Mouse (Mus musculus) adrenal gland, adult 8-10 months (tissue): ENCODE measurements around the gene Dtd1. TPM values are rescaled to one million over a fixed set of nuclear protein-coding genes. Genes with fewer than 3 reads are reported as not detected.

ENCODE experiments used
- DNase-seq: peaks from one replicate; pipeline ENCODE4 v3.0.0; 2022
- total RNA-seq, 4 experiments: library from RNA; stranded (reverse); gene quantifications; 2 replicates each; pipeline ENCODE4 v1.2.4; 2022

Dtd1 gene
- total RNA-seq, 4 experiments from 2014 or later: 18.9 to 30.6 (median 23.7) TPM

GRCm38 (mm10) chr2:144715211-144715768, 115.6 kb downstream of the Dtd1 start:
- DNase-seq: no peak

DNA sequence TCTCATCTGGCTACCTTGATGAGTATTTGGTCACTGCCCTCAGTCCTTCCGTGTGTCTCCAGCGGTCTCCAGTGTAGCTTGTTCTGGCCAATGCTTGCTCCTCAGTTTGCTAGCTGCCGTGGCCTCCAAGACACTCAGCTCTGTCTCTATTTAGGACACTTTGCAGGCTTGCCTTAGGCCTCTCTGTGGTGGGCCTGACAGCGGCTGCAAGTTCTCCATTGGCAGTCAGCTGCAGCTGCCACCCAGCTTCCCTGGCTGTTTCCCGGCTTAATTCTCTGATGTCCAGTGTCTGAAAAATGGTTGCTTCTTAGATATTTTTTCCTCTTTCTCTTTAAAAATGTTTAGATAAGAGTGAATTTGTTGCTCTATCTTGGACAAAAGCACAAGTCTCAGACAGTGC, 116.6 kb downstream of the Dtd1 start:
- no peak for DNase-seq

DNA sequence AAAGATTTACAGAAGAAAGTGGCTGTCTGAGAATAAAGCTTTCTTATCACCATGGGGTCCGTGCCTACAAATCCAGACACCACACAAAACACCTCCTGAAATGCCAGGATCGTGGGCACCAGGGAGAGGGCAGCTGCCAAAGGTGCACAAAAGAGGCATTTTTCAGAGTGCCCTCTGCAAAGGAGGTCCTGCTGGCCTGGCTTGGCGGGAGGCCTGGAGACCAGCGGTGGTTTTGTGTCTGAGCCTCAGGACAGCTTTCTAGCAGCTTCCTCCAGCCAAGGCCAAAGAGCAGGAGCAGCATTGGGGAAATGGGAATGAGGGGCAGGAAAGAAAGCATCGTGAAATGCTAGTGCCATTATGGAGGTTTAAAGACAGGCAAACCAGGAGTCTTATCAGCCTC, 118.6 kb downstream of the Dtd1 start:
- DNase-seq: no peak

GRCm38 (mm10) chr2:144719294-144719693, 119.6 kb downstream of the Dtd1 start:
- no peak for DNase-seq

- no peak for DNase-seq
These were observed 120.0 kb downstream of the Dtd1 start for GRCm38 (mm10) chr2:144719718-144720117.

- no peak for DNase-seq
These were observed 120.8 kb downstream of the Dtd1 start for GRCm38 (mm10) chr2:144720407-144720959.

DNA sequence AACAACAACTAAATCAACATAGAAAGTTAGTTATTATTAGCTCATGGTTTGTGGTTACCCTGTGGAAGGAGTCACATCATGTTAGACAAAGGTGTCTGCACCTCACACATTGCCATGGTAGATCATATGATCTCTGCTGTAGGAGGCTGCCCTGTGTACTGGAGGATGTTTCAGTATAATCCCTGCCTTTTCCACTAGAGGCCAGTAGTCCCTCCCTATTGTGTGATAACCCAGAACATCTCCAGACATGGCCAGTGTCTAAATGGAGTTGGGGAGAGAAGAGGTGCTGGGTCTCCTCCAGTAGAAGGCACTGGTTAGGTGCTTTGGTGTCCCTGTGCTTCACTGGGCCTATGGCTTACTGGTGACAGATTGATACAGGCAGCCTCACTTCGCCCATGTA, 125.0 kb downstream of the Dtd1 start:
- no peak for DNase-seq

DNA sequence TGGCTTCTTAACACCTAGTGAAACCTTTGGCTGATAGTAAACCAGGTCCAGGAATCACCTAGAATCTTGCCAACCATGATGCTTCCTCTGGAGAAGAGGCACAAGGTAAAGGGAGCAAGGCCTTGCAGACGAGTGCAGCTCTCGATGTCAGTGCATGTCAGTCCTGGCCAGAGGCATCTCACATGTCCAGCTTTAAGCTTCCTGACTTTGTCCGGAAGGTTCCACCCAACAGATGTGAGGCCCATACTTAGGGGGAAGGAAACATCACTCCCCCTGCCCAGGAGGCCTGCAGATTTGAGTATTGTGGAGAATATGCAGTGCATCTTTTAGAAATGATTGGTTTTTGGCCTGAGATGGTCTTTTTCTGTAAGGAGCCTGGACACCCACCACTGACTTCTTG, 127.4 kb downstream of the Dtd1 start:
- DNase-seq: no peak

DNA sequence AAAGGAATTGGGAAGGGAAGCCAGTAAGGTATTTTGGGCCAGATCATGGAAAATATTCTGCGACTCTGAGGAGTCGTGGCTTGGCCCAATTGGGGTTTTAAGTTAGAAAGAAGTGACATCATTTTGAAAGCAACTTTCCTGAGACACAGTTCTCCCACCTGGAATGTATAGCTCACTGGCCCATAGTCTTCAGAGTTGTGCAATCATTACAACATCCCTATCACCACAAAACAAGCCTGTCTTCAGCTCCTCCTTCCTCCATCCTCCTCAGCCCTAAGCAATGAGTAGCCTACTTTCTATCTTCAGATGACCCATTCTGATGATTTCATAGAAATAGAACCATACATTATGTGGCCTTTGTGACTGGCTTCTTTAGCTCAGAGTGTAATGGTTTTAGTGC, 130.1 kb downstream of the Dtd1 start:
- DNase-seq: no peak

DNA sequence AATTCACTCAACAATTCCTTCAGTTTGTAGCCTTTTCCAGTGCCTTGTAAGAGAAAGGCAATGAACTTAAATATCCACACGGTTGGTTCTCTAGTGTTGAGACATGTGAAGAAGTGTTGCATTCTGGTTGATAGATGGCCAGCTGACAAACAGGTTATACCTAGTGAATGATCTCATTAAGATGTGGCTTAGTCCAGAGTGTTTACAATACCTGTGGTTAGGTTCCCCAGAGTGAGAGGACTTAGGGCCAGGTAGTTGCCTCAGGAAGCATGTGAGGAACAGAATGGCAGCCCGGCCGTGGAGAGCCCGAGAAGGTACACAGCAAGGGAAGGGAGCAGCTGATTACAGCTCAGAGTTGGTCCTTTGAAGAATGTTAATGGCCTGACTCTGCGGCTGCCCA, 138.5 kb downstream of the Dtd1 start:
- no peak for DNase-seq

GRCm38 (mm10) chr2:144738576-144738975, 138.9 kb downstream of the Dtd1 start:
- no peak for DNase-seq

DNA sequence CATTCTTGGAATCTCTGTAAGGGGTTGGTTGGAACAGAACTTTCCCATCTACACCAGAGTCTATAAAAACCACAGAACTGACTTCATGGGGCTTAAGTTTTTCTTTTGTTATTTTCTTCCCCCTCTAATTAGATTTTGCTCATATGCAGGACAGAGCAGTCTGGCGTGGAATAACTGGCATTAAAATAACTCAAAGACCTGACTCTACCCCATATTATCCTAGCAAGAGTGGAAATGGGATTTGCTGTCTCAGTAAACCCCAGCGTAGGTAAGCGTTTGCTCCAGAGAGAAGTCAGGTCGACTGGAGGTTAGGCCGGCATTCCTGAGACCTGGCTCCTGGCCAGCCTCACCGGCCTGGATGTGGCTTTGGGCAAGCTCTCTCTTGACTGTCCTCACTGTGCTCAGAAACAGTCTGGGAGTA, 140.9 kb downstream of the Dtd1 start:
- no peak for DNase-seq

- no peak for DNase-seq
These were observed 142.3 kb downstream of the Dtd1 start for GRCm38 (mm10) chr2:144741973-144742372.

DNA sequence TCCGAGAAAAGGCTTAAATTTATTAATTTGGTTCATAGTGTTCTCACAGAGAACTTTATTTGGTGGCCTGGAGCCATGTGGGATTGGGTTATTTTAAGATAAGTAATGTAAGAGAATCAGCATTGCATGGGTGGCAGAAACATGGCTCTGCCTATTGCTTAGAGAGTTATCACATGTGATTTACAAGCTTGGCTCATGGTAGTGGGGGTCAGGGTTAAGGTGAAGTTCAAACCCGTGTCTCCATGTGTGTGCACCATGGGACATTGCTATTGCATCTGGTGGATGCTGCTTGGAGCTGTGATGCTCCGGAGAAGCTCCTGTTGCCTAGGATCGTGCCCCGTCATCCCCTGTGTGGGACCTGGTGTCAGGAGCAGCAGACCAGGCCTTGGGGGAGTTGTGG, 143.6 kb downstream of the Dtd1 start:
- no peak for DNase-seq

DNA sequence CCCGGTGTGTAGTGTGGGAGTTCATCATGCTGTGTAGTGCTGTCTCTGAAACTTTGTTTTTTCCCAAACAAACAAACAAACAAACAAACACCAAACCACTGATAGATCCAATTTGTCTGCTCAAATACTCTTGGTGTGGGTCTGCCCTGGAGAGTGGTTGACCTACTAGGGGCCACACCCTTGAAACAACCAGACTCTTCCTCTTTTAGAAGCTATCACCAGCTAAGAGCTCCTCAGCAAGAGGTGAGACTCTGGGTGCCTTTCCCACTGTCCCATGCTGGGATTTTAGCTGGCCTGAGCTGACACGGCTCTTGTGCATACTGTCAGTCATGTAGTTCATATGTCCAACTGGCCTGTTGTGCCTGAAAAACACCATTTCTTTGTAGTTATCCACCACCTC, 145.6 kb downstream of the Dtd1 start:
- DNase-seq: no peak

DNA sequence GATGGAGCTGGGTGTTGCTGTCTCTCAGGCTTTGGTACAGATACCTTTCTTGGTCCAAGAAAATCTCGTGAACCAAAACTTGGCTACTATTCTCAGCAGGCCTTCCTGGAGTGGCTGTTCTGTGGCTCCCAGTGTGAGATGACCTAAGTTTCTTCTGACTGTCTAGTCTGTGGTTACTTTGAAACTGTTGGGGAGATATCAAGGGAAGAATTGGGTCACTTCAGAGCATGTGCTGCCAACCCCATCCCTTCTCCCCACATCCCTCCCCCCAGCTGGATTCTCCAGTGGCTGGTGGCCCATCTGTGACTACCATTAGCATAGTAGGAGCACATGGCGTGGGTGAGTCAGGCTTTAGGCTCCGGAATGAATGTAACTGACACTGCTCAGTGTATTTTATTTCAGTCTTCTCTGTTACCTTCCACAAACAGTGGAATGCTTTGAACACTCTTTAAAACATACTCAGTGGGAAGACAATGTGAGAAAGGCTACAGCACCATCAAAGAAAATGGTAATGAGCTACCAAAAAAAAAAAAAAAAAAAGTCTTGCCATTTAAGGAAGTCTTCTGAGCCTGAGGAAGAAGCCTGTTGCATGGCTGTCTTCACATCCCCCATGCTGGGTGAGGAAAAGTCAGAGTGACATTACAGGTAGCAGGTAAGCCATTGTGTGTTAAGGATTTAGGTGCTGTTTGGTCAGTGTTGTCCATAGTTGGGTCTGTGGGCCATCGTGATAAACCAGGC, 146.5 kb downstream of the Dtd1 start:
- DNase-seq: no peak

- no peak for DNase-seq
These were observed 153.9 kb downstream of the Dtd1 start for GRCm38 (mm10) chr2:144753604-144754003.

- no peak for DNase-seq
These were observed 155.3 kb downstream of the Dtd1 start for GRCm38 (mm10) chr2:144755016-144755415.

GRCm38 (mm10) chr2:144760666-144761065, 161.0 kb downstream of the Dtd1 start:
- DNase-seq: no peak

- no peak for DNase-seq
These were observed 164.0 kb downstream of the Dtd1 start for GRCm38 (mm10) chr2:144763706-144764105.

DNA sequence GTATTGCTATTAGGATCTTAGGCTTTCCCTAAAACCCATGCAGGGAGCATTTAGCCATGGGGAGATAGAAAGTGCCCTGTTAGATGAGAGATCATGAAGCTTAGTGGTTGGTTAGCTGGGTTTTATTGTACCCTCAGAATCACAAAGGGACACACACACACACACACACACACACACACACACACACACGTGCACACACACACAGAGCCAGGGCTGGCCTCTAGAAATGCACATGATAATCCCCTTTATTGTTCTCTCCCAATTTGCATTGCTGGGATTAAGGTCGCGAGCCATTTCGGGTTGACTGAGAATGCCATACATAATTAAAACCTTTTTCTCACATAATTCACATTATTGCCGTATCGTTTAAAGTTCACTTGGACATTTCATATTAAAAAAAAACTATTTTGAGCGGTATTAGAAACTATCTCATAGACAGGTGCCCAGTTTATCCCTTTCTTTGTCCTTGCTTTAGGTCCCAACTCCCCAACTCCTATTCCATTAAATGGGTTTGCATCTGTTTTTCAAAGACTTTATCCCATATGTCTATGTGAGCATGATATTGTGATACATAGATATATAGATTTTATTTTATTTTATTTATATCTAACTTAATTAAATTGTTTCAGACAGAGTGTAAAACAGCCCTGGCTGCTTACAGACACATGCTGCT, 164.6 kb downstream of the Dtd1 start:
- no peak for DNase-seq

GRCm38 (mm10) chr2:144765219-144765618, 165.5 kb downstream of the Dtd1 start:
- DNase-seq: no peak

- DNase-seq: no peak
These were observed 168.8 kb downstream of the Dtd1 start for GRCm38 (mm10) chr2:144768375-144769117.
